Mouse (Mus musculus) megakaryocyte, adult 5-6 weeks (primary cell): ENCODE measurements around the gene Orai1. TPM values are rescaled to one million over a fixed set of nuclear protein-coding genes. Genes with fewer than 3 reads are reported as not detected.

ENCODE experiments used
- ATAC-seq: 2 replicates; pipeline ENCODE4 v1.8.0; 2016; ENCODE audit warnings: mild to moderate bottlenecking, inconsistent platforms; ENCODE audit not compliant: poor library complexity, severe bottlenecking
- total RNA-seq, 2 experiments: library from RNA; stranded (forward) in 1 of 2; stranded (reverse) in 1 of 2; fragments of 153-499, 151-499 nt in 1 of 2; fragments of 221-1000, 200-1000 nt in 1 of 2; gene quantifications; 2 replicates each; pipeline versions ENCODE4 v1.2.3 to v1.2.4; 2015 to 2017

The Orai1 gene
- total RNA-seq, 2 experiments from 2014 or later = 21.0 to 87.4 TPM

DNA sequence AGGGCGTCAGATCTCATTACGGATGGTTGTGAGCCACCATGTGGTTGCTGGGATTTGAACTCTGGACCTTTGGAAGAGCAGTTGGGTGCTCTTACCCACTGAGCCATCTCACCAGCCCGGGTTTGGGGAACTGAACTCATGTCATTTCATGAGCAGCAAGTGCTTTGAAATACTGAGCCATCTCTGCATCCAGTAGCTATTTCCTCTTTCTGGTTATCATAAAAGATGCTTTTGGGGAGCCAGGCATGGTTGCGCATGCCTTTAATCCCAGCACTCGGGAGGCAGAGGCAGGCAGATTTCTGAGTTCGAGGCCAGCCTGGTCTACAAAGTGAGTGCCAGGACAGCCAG lies 46.5 kb downstream of the Orai1 start:
- peak; percentile 23; the same call in 1 of the 2 replicates for ATAC-seq

DNA sequence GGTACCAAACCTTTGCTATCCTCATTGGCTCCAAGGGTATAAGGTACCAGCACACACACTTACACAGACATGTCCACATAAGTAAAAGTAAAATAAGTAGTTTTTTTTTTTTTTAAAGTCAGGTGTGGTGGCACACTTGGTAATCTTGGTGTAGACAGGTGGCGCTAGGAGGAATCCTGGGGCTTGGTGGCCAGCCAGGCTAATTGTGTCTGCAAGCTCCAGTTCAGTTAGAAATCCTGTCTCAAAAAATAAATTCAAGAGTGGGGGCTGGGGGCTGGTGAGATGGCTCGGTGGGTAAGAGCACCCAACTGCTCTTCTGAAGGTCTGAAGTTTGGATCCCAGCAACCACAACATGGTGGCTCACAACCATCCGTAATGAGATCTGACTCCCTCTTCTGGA lies 48.3 kb downstream of the Orai1 start:
- no peak for ATAC-seq

DNA sequence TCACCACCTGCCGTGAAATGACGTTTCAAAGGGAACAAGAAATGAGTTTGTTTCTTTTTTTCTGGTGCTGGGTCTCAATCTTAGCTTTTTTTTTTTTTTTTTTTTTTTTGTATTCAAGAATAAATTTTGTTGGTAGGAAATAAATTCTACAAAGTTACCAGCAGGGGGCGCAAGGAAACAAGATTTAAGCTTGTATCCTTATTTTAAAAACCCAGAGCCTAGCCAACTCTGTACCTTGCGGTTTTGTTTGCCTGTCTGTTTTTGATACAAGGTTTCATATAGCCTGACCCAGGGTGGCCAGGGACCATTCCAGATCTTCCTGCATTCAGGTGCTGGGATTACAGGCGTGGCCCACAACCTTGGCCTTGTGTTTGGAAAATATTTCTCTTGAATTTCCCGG lies 49.3 kb downstream of the Orai1 start:
- peak; percentile 38 for ATAC-seq

DNA sequence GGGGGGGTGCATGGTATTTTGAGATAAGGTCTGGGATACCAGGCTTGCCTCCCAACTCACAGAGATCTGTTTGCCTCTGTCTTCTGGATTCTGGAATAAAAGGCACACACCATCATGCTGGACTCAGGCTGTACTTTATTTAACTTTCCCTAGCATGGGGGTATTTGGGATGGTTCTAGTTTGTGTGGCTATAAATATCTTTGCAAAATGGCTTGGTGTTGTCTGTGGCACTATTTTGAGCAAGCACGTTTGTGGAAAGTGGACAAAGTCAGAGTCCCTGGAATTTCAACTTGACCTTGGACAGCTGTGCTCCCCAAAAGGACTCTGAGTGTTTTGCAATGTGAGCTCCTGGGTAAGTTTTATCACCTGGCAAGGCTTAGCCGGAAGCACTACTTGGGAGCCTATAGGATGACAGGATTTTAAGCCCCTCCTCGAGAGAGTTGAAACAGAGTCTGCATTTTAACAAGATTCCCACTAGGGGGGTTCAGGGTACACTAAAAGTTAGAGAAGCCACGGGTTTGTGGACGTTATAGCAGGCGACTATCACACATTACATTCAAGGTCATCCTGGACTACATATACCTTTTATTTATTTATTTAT lies 52.6 kb downstream of the Orai1 start:
- peak; percentile 62 for ATAC-seq

DNA sequence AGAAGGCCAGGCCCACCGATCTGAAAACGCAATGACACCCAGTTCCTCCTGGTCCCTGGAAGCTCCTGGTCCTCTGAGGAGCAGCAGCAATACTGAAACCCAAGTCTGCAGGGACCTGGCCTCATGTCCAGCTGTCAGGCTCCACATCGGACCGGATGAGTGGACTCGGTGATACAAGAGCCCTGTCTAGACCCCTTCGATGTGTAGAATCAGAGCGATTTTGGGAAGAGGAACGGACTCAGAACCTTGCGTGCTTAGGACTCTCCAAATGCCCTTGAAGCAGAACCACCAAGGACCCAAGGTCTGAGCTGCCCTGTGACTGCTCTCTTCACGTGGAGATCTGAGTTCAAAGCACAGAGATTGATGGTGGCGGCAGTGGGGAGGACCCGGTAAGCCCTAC lies 53.2 kb downstream of the Orai1 start, which contains the start of gene Tmem120b:
Gene Tmem120b, plus strand, starts transcription at position 301 of the 400 bp plus-strand sequence.
- ATAC-seq = no peak

DNA sequence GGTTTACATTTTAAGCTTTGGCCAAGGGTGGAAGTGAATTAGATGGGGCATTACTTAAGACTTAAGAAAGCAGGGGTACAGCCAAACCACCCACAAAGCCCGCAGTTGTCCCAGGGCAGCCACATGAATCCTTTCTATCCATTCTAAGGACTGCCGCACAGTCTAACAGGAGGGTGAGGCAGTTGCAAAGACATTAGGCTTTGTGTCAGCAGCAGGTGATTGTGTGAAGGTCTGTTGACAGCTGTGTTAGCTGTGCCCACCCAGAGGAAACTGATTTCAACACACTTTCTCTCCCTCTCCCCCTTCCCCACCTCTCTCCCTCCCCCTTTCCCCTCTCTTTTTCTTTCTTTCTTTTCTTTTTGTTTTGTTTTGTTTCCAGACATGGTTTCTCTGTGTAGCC lies 53.8 kb downstream of the Orai1 start:
- no peak for ATAC-seq

DNA sequence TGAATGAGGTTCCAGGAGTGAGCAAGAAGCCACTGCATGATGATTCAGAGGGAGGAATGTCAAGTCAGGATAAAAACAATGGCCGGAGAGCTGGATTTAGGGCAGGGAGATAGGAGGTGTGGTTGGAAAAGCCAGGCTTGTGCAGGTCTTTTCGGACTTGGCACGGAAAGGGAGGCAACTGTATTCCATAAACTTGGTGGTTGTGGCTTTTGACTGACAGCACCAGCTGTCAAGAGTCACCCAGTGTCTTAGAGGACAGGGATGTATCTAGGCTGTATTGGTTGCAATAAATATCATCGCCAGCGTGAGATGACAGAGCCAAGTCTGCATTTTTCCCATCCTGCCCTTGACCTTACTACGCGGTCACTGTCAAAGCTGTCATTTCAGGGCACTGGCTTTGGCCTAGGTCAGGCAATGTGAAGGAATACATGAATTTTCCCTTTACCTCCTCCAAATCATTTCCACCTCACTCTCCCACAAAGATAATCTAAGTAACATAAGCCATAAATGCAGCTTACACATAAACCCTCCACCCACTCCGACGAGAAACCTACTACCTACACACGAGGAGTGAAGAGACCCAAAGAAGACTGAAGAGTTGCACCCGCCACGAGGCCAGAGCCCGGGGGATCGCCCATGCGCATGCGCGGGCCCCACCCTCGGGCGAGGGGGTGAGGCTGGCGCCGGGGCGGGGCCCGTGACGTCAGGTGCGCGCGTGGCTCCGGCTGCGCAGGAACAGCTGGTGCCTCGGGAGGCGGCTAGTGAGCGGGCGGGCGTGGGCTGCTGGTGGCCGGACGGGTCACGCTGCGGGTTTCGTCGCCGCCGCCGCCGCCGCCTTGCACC lies 60.9 kb downstream of the Orai1 start:
- ATAC-seq = peak; percentile 97

DNA sequence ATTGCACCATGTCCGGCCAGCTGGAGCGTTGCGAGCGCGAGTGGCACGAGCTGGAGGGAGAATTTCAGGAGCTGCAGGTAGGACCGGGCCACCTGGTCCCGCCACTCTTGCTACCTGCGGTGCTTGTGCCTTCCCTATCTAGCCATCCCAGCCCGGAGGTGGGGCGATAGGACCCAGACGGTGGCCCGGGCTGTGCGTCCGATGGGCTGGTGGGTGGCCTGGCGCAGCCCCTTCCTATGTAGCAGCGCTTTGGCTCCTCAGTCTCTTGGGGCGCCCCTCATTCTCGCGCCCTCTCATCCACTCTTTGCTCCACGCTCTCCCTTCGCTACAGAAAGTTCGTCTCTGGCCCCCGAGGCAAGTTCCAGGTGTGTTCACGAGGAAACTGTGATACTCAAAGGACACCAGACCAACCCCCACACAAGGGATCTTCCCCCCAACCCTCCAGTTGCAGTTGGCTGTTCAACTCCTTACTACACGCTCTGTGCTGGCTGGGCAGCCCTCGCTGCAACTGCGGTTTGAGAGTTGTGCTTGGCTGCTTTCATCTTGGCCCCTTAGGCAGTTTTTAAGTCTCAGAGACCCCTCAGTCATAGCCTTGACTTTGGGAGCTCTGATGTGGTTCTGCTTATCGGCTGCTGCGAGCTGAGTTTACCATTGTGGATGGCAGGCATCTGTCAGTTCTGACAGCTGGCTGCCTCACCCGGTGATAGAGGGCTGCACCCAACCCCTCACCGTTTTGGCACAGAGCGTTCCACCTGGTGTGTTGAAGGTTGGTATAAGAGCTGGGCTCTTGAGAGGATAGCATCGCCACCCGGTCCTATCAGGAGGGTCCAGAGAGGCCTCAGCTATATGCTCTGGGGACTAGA lies 61.8 kb downstream of the Orai1 start:
- no peak for ATAC-seq

DNA sequence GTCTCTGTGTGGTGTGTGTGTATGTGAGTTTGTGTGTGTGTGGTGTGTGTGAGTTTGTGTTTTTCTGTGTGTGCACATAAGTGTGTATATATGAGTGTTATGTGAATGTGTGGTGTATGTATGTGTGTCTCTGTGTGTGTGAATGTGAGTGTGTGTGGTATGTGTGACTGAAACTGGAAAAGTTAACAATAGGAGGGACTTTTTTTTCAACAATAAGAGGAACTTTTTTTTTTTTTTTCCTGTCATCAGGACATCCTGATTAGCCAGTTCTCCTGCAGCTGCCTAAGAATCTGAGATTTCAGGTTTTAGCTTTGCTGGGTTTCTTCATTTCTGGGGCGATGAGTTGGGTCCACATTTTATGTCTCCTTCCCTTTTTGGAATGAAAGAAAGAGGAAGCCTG lies 64.7 kb downstream of the Orai1 start:
- ATAC-seq = no peak

DNA sequence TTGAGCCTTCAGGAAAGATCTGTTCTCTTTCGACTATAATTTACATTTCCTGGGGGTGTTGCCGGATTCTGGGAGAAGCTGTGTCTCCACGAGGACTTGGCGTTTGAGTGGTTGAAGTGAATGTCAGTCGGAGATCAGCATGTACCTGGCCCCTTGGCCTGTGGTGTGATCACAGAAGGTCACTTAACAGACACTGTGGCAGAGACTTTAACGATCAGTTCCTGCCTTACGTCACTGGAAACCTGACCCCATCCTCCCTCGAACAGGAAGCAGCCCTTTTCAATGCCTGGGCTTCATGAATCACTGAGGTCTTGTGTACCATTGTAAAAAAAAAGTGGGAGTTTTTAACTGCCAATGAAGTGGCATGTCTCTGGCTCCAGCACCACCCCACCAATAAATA lies 65.2 kb downstream of the Orai1 start:
- no peak for ATAC-seq

Other genes starting within 250 kb of the Orai1 start
- 70.6 and 86.6 TPM in 2 replicates for gene Camkk2, start 235.7 kb upstream of the Orai1 start, total RNA-seq (2015)
- 83.6 and 94.3 TPM in 2 replicates for gene Camkk2, start 235.7 kb upstream of the Orai1 start, total RNA-seq (2017)
- gene Anapc5, start 193.7 kb upstream of the Orai1 start, total RNA-seq (2015) = 152 and 159 TPM in 2 replicates
- 243 and 247 TPM in 2 replicates for gene Anapc5, start 193.7 kb upstream of the Orai1 start, total RNA-seq (2017)
- gene Rnf34, start 165.0 kb upstream of the Orai1 start, total RNA-seq (2015) = 10.5 and 13.5 TPM in 2 replicates
- 25.2 and 25.3 TPM in 2 replicates for gene Rnf34, start 165.0 kb upstream of the Orai1 start, total RNA-seq (2017)
- gene Kdm2b, start 25.3 kb upstream of the Orai1 start, total RNA-seq (2015) = 29.1 and 38.3 TPM in 2 replicates
- 31.6 and 38.6 TPM in 2 replicates for gene Kdm2b, start 25.3 kb upstream of the Orai1 start, total RNA-seq (2017)
- not detected in 2 replicates for gene Morn3, start 31.9 kb downstream of the Orai1 start, total RNA-seq (2015)
- not detected in 2 replicates for gene Morn3, start 31.9 kb downstream of the Orai1 start, total RNA-seq (2017)
- gene Tmem120b, start 53.3 kb downstream of the Orai1 start, total RNA-seq (2015) = 0.87 and 2.5 TPM in 2 replicates
- 0.29 and 1.3 TPM in 2 replicates for gene Tmem120b, start 53.3 kb downstream of the Orai1 start, total RNA-seq (2017)
- 5.4 and 7.6 TPM in 2 replicates for gene Rhof, start 117.6 kb downstream of the Orai1 start, total RNA-seq (2015)
- 6.4 and 6.5 TPM in 2 replicates for gene Rhof, start 117.6 kb downstream of the Orai1 start, total RNA-seq (2017)
- gene Setd1b, start 127.1 kb downstream of the Orai1 start, total RNA-seq (2015) = 40.4 and 44.9 TPM in 2 replicates
- gene Setd1b, start 127.1 kb downstream of the Orai1 start, total RNA-seq (2017) = 4.1 and 8.7 TPM in 2 replicates
- 14.0 and 24.6 TPM in 2 replicates for gene Psmd9, start 154.3 kb downstream of the Orai1 start, total RNA-seq (2015)
- 9.6 and 20.4 TPM in 2 replicates for gene Psmd9, start 154.3 kb downstream of the Orai1 start, total RNA-seq (2017)
- gene Hpd, start 167.7 kb downstream of the Orai1 start, total RNA-seq (2015) = not detected in 2 replicates
- not detected in 2 replicates for gene Hpd, start 167.7 kb downstream of the Orai1 start, total RNA-seq (2017)
- 0.29 TPM in 1 of 2 replicates, not detected in the other for gene Wdr66, start 237.0 kb downstream of the Orai1 start, total RNA-seq (2015)
- not detected in 2 replicates for gene Wdr66, start 237.0 kb downstream of the Orai1 start, total RNA-seq (2017)